Mouse (Mus musculus) hindbrain, embryonic 10.5 days (tissue): Measurements from ENCODE around the gene Arntl. TPM values are rescaled to one million over a fixed set of nuclear protein-coding genes. Genes with fewer than 3 reads are reported as not detected.

Experiments
- DNase-seq: peaks from one replicate; pipeline ENCODE4 v3.0.0-alpha.2; 2017; ENCODE audit warnings: low spot score
- H3K27ac ChIP-seq: fragments of 300-500 bp; sonication (generic); 2 replicates; pipeline ENCODE4 v1.5.1; 2016; ENCODE audit warnings: mild to moderate bottlenecking, moderate library complexity
- H3K27me3 ChIP-seq: fragments of 300-500 bp; sonication (generic); 2 replicates; pipeline ENCODE4 v1.6.1; 2016; ENCODE audit warnings: mild to moderate bottlenecking; ENCODE audit not compliant: poor library complexity, insufficient read depth, severe bottlenecking
- H3K36me3 ChIP-seq: fragments of 300-500 bp; sonication (generic); 2 replicates; pipeline ENCODE4 v1.6.1; 2016; ENCODE audit warnings: mild to moderate bottlenecking, moderate library complexity
- H3K4me1 ChIP-seq: fragments of 300-500 bp; sonication (generic); replicated peaks from 2 replicates; pipeline ENCODE4 v1.6.1; 2016; ENCODE audit warnings: mild to moderate bottlenecking
- H3K4me3 ChIP-seq: fragments of 300-500 bp; sonication (generic); 2 replicates; pipeline ENCODE4 v1.5.1; 2016; ENCODE audit warnings: mild to moderate bottlenecking, moderate library complexity
- H3K9me3 ChIP-seq: fragments of 300-500 bp; sonication (generic); 2 replicates; pipeline ENCODE4 v1.6.1; 2016; ENCODE audit warnings: mild to moderate bottlenecking, moderate library complexity
- WGBS: fragments of 180-500 bp; shearing (Covaris S2); methylation state at CpG from one replicate; pipeline ENCODE4 v1.1.7; 2016; 5-methylcytosine and 5-hydroxymethylcytosine counted together
- polyA plus RNA-seq: library from polyadenylated mRNA; unstranded; fragments of >200 nt; fragmentation: Nextera tagmentation; extraction: Ambion mirVana; gene quantifications from 2 replicates; pipeline ENCODE4 v1.2.1, GENCODE M21; 2016

Gene Arntl
- polyA plus RNA-seq, 1 experiment from 2014 or later, result 7.3 TPM

GRCm38 (mm10) chr7:113216152-113216551 is 8.9 kb downstream of the Arntl start:
- Histone ChIP-seq H3K4me1 (peaks cover 13% of the 10 kb centered on the region), H3K27me3 (peaks cover 9% of the 10 kb centered on the region), H3K4me3 (no peak overlapping the region), H3K27ac (no peak overlapping the region), H3K9me3 (no peaks in the 10 kb centered on the region), H3K36me3 (no peaks in the 10 kb centered on the region)
- 69% methylated on average over 8 of the region's 8 CpGs for WGBS
- no peak for DNase-seq

- WGBS, result 73% methylated on average over 13 of the region's 13 CpGs
- Histone ChIP-seq H3K36me3 (no peaks in the 10 kb centered on the region), H3K9me3 (no peaks in the 10 kb centered on the region), H3K27me3 (no peaks in the 10 kb centered on the region), H3K4me1 (peaks cover 9% of the 10 kb centered on the region), H3K27ac (no peak overlapping the region), H3K4me3 (no peak overlapping the region)
- peak; percentile 21 for DNase-seq
Measured at GRCm38 (mm10) chr7:113219416-113219815, 12.2 kb downstream of the Arntl start.

GRCm38 (mm10) chr7:113219864-113220263 is 12.6 kb downstream of the Arntl start:
- Histone ChIP-seq H3K27ac (no peak overlapping the region), H3K9me3 (no peaks in the 10 kb centered on the region), H3K4me3 (no peak overlapping the region), H3K27me3 (no peaks in the 10 kb centered on the region), H3K4me1 (0 out of 2 replicates have a peak, but pooled peaks cover 4% of the 10 kb centered on the region), H3K36me3 (no peaks in the 10 kb centered on the region)
- 89% methylated on average over 3 of the region's 3 CpGs for WGBS
- no peak for DNase-seq

GRCm38 (mm10) chr7:113220691-113221238 is 13.5 kb downstream of the Arntl start:
- Histone ChIP-seq H3K4me1 (0 out of 2 replicates have a peak, but pooled peaks cover 4% of the 10 kb centered on the region), H3K27ac (no peak overlapping the region)

DNA sequence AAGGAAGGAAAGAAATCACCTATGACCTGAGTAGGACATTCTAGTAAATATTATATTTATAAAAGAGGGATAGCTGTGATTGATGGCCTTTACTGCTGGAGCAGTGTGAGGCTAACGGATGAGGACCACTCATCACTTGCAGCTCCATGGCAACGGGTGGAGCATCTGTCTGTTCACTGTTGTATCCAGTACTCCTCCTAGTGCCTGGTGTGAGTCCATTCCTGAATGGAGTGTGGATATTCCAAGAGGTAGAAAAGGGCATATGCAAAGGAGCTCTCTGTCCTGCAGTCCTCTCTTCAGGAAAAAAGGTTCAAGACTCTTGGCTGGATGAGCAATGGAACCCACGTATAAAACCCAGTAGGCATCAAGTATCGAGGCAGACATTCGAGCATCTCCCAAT is 15.6 kb downstream of the Arntl start:
- Histone ChIP-seq H3K36me3 (no peaks in the 10 kb centered on the region), H3K9me3 (no peaks in the 10 kb centered on the region), H3K4me1 (no peaks in the 10 kb centered on the region), H3K4me3 (no peak overlapping the region), H3K27me3 (no peaks in the 10 kb centered on the region), H3K27ac (no peak overlapping the region)
- DNase-seq, result no peak
- 84% methylated on average over 5 of the region's 5 CpGs for whole genome bisulfite sequencing

More at GRCm38 (mm10) chr7:113220691-113221238, 13.5 kb downstream of the Arntl start:
- no peak for DNase-seq
- Histone ChIP-seq H3K27me3 (no peaks in the 10 kb centered on the region), H3K36me3 (no peaks in the 10 kb centered on the region), H3K4me3 (no peak overlapping the region), H3K9me3 (no peaks in the 10 kb centered on the region)
- WGBS, result 79% methylated on average over 6 of the region's 6 CpGs

GRCm38 (mm10) chr7:113224620-113225019 is 17.4 kb downstream of the Arntl start:
- DNase-seq, result no peak
- no peaks in the 10 kb centered on the region for H3K9me3 ChIP-seq
- no peak overlapping the region for H3K27ac ChIP-seq
- no peaks in the 10 kb centered on the region for H3K27me3 ChIP-seq
- no peak overlapping the region for H3K4me3 ChIP-seq
- no peaks in the 10 kb centered on the region for H3K36me3 ChIP-seq
- no peaks in the 10 kb centered on the region for H3K4me1 ChIP-seq
- 80% methylated on average over 1 of the region's 1 CpGs for WGBS

- no peaks in the 10 kb centered on the region for H3K27me3 ChIP-seq
- no peaks in the 10 kb centered on the region for H3K36me3 ChIP-seq
- no peak overlapping the region for H3K27ac ChIP-seq
- no peak for DNase-seq
- 81% methylated on average over 6 of the region's 6 CpGs for WGBS
- H3K4me1 ChIP-seq, result no peaks in the 10 kb centered on the region
- H3K9me3 ChIP-seq, result no peaks in the 10 kb centered on the region
- no peak overlapping the region for H3K4me3 ChIP-seq
Measured at GRCm38 (mm10) chr7:113228498-113228897, 21.2 kb downstream of the Arntl start.

- Histone ChIP-seq H3K9me3 (no peaks in the 10 kb centered on the region), H3K36me3 (no peaks in the 10 kb centered on the region), H3K27ac (no peak overlapping the region), H3K27me3 (no peaks in the 10 kb centered on the region), H3K4me3 (no peak overlapping the region), H3K4me1 (no peaks in the 10 kb centered on the region)
- WGBS, result 89% methylated on average over 8 of the region's 8 CpGs
- no peak for DNase-seq
Measured at GRCm38 (mm10) chr7:113236135-113236534, 28.9 kb downstream of the Arntl start.

DNA sequence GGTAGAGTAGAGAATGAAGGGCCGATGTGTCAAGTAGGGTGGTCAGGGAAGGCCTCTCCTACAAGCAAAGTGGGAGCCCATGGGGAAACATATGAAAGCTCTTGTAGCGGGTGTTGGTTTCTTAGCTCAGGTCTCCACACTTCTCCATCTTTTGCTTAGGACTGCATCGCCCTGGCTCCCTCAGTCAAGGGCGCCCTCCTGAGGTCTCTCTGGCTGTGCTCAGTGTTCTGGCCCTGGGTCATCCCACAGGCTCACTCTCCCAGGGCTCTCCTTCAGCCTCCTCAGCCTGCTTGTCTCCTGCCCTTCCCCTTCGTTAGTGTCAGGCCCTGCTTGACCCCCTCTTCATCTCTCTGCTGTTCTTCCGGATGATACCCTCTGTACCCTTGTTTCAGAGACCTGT is 31.1 kb downstream of the Arntl start:
- Histone ChIP-seq H3K27ac (no peak overlapping the region), H3K36me3 (no peaks in the 10 kb centered on the region), H3K4me3 (no peak overlapping the region), H3K27me3 (no peaks in the 10 kb centered on the region), H3K9me3 (no peaks in the 10 kb centered on the region), H3K4me1 (no peaks in the 10 kb centered on the region)
- DNase-seq, result no peak
- 70% methylated on average over 6 of the region's 6 CpGs for WGBS

DNA sequence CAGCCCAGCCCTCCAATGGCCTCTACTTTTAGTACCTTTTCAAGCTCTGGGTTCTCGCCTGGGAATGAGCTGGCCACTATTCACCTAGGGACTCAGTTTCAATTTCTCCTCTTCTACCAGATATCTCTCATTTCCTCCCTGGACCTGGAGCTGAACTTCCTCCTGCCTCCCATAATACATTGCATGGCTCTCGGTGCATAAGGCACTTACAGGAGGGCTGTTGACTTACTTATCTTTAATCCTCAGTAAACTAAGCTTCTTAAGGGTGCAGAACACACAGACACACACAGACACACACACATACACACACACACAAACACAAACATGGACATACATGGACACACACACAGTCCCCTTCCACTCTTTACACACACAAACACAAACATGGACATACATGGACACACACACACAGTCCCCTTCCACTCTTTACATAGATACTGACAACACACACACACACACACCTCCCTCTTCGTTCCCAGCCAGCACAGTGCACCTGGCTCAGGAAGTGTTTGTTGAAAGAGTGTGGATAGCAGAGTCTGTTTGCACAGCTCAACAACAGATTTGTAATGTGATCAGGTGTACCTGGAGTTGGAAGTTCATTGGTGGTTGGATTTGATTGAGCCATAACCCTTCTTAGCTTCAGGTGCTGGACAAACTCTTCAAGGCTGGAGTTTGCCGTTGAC is 32.3 kb downstream of the Arntl start:
- no peaks in the 10 kb centered on the region for H3K4me1 ChIP-seq
- WGBS, result 83% methylated on average over 4 of the region's 4 CpGs
- H3K4me3 ChIP-seq, result no peak overlapping the region
- H3K27me3 ChIP-seq, result no peaks in the 10 kb centered on the region
- H3K9me3 ChIP-seq, result no peaks in the 10 kb centered on the region
- no peak overlapping the region for H3K27ac ChIP-seq
- DNase-seq, result no peak
- H3K36me3 ChIP-seq, result no peaks in the 10 kb centered on the region

- DNase-seq, result no peak
- Histone ChIP-seq H3K4me1 (no peaks in the 10 kb centered on the region), H3K27ac (no peak overlapping the region), H3K27me3 (no peaks in the 10 kb centered on the region), H3K36me3 (no peaks in the 10 kb centered on the region), H3K4me3 (no peak overlapping the region), H3K9me3 (no peaks in the 10 kb centered on the region)
- WGBS, result 94% methylated on average over 1 of the region's 1 CpGs
Measured at GRCm38 (mm10) chr7:113240438-113240837, 33.2 kb downstream of the Arntl start.

GRCm38 (mm10) chr7:113241901-113242661 is 34.8 kb downstream of the Arntl start:
- no peaks in the 10 kb centered on the region for H3K36me3 ChIP-seq
- H3K9me3 ChIP-seq, result no peaks in the 10 kb centered on the region
- DNase-seq, result no peak
- no peak overlapping the region for H3K4me3 ChIP-seq
- H3K27ac ChIP-seq, result no peak overlapping the region
- H3K4me1 ChIP-seq, result no peaks in the 10 kb centered on the region
- no peaks in the 10 kb centered on the region for H3K27me3 ChIP-seq
- WGBS, result 84% methylated on average over 12 of the region's 12 CpGs

- Histone ChIP-seq H3K27me3 (no peaks in the 10 kb centered on the region), H3K36me3 (no peaks in the 10 kb centered on the region), H3K27ac (no peak overlapping the region), H3K4me3 (no peak overlapping the region), H3K9me3 (no peaks in the 10 kb centered on the region), H3K4me1 (no peaks in the 10 kb centered on the region)
- DNase-seq, result no peak
- 87% methylated on average over 6 of the region's 6 CpGs for WGBS
Measured at GRCm38 (mm10) chr7:113242688-113243087, 35.4 kb downstream of the Arntl start.
